Mouse (Mus musculus) liver, embryonic 16.5 days (tissue): ENCODE measurements around the gene Klhl36. TPM values are rescaled to one million over a fixed set of nuclear protein-coding genes. Genes with fewer than 3 reads are reported as not detected.
A peak's percentile ranks its signal among the peaks of the same experiment; 100 is the strongest.

ENCODE experiments used
- ATAC-seq: fragments of 200-750 bp; cut with Nextera tagmentation; 2 replicates; pipeline ENCODE4 v1.8.0; 2017; ENCODE audit warnings: low read depth, mild to moderate bottlenecking, moderate number of reproducible peaks, moderate library complexity
- H3K27ac ChIP-seq: fragments of 300-500 bp; sonication (generic); 2 replicates; pipeline ENCODE4 v1.5.1; 2014; ENCODE audit warnings: mild to moderate bottlenecking, low read length
- H3K27me3 ChIP-seq: fragments of 300-500 bp; sonication (generic); 2 replicates; pipeline ENCODE4 v1.6.1; 2014; ENCODE audit warnings: low read depth, low read length, mixed read lengths; ENCODE audit not compliant: control insufficient read depth, insufficient read depth
- H3K36me3 ChIP-seq: fragments of 300-500 bp; sonication (generic); 2 replicates; pipeline ENCODE4 v1.6.1; 2014; ENCODE audit warnings: mild to moderate bottlenecking; ENCODE audit not compliant: control insufficient read depth, insufficient read depth
- H3K4me1 ChIP-seq: fragments of 300-500 bp; sonication (generic); 2 replicates; pipeline ENCODE4 v1.6.1; 2014; ENCODE audit warnings: low read depth, low read length, mixed read lengths; ENCODE audit not compliant: control insufficient read depth
- H3K4me2 ChIP-seq: fragments of 300-500 bp; sonication (generic); 2 replicates; pipeline ENCODE4 v1.6.1; 2014; ENCODE audit warnings: low read depth, low read length, mixed read lengths
- H3K4me3 ChIP-seq: fragments of 300-500 bp; sonication (generic); 2 replicates; pipeline ENCODE4 v1.5.1; 2014; ENCODE audit warnings: low read depth, mild to moderate bottlenecking, low read length
- H3K9ac ChIP-seq: fragments of 300-500 bp; sonication (generic); 2 replicates; pipeline ENCODE4 v1.6.1; 2014; ENCODE audit warnings: low read depth, low read length
- H3K9me3 ChIP-seq: fragments of 300-500 bp; sonication (generic); replicated peaks from 2 replicates; pipeline ENCODE4 v1.6.1; 2016; ENCODE audit warnings: low read length; ENCODE audit not compliant: control insufficient read depth
- WGBS: fragments of 180-500 bp; shearing (Covaris S2); extraction: QIAGEN DNeasy Blood & Tissue Kit; methylation state at CpG from one replicate; pipeline ENCODE4 v1.1.7; 2014; ENCODE audit not compliant: insufficient replicate concordance; 5-methylcytosine and 5-hydroxymethylcytosine counted together
- polyA plus RNA-seq: library from polyadenylated mRNA; unstranded; fragments of >200 nt; fragmentation: Nextera tagmentation; extraction: Ambion mirVana; gene quantifications from 2 replicates; pipeline ENCODE4 v1.2.1, GENCODE M21; 2015

The Klhl36 gene
- polyA plus RNA-seq, 1 experiment from 2014 or later, result 4.4 TPM

DNA sequence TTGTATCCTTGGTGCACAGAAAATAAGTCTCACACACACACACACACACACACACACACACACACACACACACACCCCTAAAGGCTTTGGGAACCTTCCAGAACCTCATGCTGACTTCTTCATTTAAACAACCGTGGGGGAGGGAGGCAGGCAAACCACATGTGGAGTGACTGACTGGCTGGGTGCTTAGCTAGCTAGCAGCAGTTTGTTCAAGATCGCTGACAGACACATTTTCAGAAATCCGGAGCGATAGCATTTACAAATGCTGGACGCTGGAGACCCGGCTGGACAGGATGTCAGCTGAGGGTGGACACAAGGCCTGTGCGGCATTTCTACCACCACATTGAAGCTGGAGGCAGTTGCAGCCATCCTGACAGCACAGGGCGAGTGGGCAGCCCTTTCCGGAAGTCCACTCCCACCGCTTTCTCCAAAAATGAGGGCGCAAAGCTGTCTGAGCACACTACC, 37.2 kb upstream of the Klhl36 start:
- ATAC-seq, result peak; percentile 31
- WGBS, result 60% methylated on average over 11 of the region's 11 CpGs
- H3K27ac ChIP-seq, result peak overlapping the region; percentile 68
- H3K27me3 ChIP-seq, result no peaks in the 10 kb centered on the region
- H3K36me3 ChIP-seq, result no peaks in the 10 kb centered on the region; the same call in 1 of the 2 replicates
- no peaks in the 10 kb centered on the region for H3K9me3 ChIP-seq
- H3K4me2 ChIP-seq, result no peak overlapping the region
- peaks cover 32% of the 10 kb centered on the region for H3K4me1 ChIP-seq
- H3K4me3 ChIP-seq, result no peak overlapping the region
- no peak overlapping the region for H3K9ac ChIP-seq

DNA sequence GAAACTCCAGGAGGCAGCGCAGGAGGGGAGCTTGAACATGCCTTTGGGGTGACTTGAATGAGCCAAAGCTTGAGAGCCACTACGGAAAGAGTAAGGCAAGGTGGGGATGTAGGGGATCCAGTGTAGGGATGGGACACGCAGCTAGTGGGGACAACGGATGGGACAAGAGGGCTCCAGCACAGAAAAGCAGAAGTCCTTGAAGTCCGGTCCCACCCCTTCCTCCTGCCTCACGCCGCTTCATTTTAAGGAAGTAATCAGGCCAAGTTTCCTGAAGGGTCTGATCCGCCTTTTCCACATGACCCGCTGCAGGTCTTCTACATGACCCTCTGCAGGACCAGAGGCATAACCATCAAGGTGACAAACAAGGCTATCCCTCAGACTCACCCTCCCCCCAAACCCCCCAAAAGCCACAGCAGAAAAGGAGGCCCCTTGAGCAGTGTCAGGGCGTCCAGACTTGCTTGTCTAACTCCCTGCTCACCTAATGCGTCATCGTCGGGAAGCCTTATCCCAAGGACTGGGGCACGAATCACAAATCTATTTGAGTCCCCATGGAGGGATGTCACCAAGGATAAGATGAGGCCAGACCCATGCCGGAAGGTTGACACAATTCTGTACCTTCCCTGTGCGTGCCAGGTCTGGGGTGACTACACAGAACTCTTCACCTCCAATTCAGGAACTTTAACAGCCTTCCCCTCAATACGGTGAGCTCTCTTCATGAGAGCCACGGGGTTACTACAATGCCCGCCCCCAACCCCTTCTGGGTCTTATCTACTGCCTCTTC, 35.9 kb upstream of the Klhl36 start:
- H3K9me3 ChIP-seq, result no peaks in the 10 kb centered on the region
- peak overlapping the region; percentile 59; the same call in 1 of the 2 replicates for H3K27ac ChIP-seq
- H3K9ac ChIP-seq, result no peak overlapping the region
- no peak overlapping the region for H3K4me3 ChIP-seq
- H3K4me1 ChIP-seq, result peaks cover 45% of the 10 kb centered on the region
- H3K27me3 ChIP-seq, result no peaks in the 10 kb centered on the region
- 26% methylated on average over 19 of the region's 19 CpGs for WGBS
- H3K4me2 ChIP-seq, result 0 out of 2 replicates have a peak overlapping the region, but pooled peaks have one; percentile 0
- H3K36me3 ChIP-seq, result no peaks in the 10 kb centered on the region; the same call in 1 of the 2 replicates
- ATAC-seq, result no peak

DNA sequence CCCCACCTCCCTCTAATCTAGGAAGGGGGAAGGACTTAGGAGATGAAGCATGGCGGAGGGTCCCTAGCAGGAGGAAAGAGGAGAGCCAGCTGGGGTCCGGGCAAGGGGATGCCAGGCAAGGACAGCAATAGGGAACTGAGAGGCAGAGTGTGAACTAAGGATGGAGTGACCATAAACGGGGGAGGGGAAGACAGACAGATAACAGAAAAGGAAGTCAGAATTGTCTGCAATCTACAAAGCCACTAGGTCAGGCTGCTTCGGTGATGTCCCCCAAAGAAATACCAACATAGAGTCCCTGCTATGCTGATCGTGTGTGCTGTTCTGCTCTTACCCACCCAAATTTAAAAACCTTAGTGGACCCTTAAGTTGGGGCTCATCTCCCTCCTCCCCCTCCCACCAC, 35.1 kb upstream of the Klhl36 start:
- peaks cover 53% of the 10 kb centered on the region for H3K4me1 ChIP-seq
- H3K9me3 ChIP-seq, result no peaks in the 10 kb centered on the region
- H3K4me3 ChIP-seq, result no peak overlapping the region
- H3K4me2 ChIP-seq, result 0 out of 2 replicates have a peak overlapping the region, but pooled peaks have one; percentile 14
- no peaks in the 10 kb centered on the region for H3K27me3 ChIP-seq
- ATAC-seq, result no peak
- no peaks in the 10 kb centered on the region for H3K36me3 ChIP-seq
- WGBS, result 18% methylated on average over 5 of the region's 5 CpGs
- peak overlapping the region; percentile 31 for H3K27ac ChIP-seq
- H3K9ac ChIP-seq, result no peak overlapping the region

DNA sequence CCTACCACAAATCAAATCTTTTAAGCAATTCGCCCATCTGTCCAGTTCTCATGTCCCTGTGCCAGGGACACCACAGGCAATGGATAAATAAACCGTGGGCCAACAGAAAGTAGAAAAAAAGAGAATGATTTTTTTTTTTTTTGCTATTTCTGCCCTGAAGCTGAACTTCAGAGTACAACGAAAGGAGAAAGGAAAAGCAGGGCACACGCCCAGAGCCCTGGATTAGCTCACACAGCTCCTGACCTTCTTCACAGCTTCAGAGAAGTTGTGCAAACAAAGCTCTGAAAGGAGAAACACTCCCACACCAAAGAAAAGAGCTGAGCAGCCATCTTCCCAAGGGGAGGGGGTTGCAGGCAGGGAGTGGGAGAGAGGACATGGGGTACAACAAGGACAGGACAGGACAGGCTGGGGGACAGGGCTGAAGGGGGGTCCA, 34.3 kb upstream of the Klhl36 start:
- Histone ChIP-seq H3K27ac (peak overlapping the region; percentile 31), H3K4me2 (no peak overlapping the region), H3K4me1 (peaks cover 59% of the 10 kb centered on the region), H3K4me3 (no peak overlapping the region), H3K27me3 (no peaks in the 10 kb centered on the region), H3K9me3 (no peaks in the 10 kb centered on the region), H3K36me3 (no peaks in the 10 kb centered on the region), H3K9ac (no peak overlapping the region)
- no peak for ATAC-seq
- WGBS, result 31% methylated on average over 4 of the region's 4 CpGs

DNA sequence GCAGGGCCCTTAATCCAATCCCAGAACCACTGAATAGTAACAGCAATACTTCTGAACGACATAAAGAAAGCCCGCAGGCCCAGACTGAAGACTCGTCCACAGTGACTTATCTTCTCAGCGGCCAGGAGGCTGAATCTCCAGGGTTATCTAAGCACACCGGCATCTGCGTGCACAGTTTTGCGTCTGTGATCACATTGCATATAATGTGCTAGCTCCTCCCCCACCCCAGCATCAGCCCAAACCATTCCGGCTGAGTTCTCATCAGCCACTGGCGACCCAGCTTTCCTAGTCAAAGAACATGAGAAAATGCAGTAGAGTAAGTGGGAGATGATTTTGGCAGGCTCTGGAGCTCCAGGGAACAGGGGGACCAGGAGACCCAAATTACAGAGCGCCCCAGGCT, 33.1 kb upstream of the Klhl36 start:
- no peak for ATAC-seq
- no peak overlapping the region for H3K9ac ChIP-seq
- no peak overlapping the region for H3K4me3 ChIP-seq
- H3K36me3 ChIP-seq, result no peaks in the 10 kb centered on the region
- no peak overlapping the region for H3K4me2 ChIP-seq
- peaks cover 68% of the 10 kb centered on the region for H3K4me1 ChIP-seq
- H3K27me3 ChIP-seq, result no peaks in the 10 kb centered on the region
- 28% methylated on average over 10 of the region's 10 CpGs for WGBS
- no peak overlapping the region for H3K27ac ChIP-seq
- H3K9me3 ChIP-seq, result no peaks in the 10 kb centered on the region

DNA sequence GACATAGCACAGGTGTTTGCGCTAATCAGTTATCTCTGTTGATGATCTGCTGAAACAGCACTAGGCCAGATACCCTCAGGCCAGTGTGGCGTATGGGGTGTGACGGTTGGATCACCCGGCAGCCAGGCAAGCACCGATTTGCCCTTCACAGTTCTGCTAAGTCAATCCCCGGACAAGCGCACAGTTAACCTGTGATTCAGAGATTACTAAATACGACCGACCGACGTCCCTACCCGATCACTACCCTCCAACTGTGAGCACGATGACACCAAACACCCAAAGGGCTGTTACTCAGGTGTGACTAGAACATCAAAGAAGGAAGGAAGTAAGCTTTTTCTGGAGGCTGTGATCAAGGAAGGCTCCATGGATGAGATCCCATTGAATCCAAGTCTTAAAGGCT, 32.6 kb upstream of the Klhl36 start:
- Histone ChIP-seq H3K4me2 (no peak overlapping the region), H3K36me3 (no peaks in the 10 kb centered on the region), H3K9ac (no peak overlapping the region), H3K9me3 (no peaks in the 10 kb centered on the region), H3K27ac (no peak overlapping the region), H3K27me3 (no peaks in the 10 kb centered on the region), H3K4me3 (no peak overlapping the region), H3K4me1 (peaks cover 68% of the 10 kb centered on the region)
- no peak for ATAC-seq
- 48% methylated on average over 13 of the region's 13 CpGs for WGBS

- H3K4me2 ChIP-seq, result no peak overlapping the region
Measured at GRCm38 (mm10) chr8:119829870-119830580, 32.0 kb upstream of the Klhl36 start.

GRCm38 (mm10) chr8:119830589-119830988, 31.5 kb upstream of the Klhl36 start:
- Histone ChIP-seq H3K27me3 (no peaks in the 10 kb centered on the region), H3K9ac (no peak overlapping the region), H3K36me3 (no peaks in the 10 kb centered on the region), H3K4me2 (no peak overlapping the region), H3K4me1 (peaks cover 63% of the 10 kb centered on the region), H3K4me3 (no peak overlapping the region), H3K27ac (no peak overlapping the region), H3K9me3 (no peaks in the 10 kb centered on the region)
- WGBS, result 33% methylated on average over 7 of the region's 7 CpGs
- ATAC-seq, result no peak

More at GRCm38 (mm10) chr8:119829870-119830580, 32.0 kb upstream of the Klhl36 start:
- WGBS, result 71% methylated on average over 16 of the region's 16 CpGs
- Histone ChIP-seq H3K36me3 (no peaks in the 10 kb centered on the region), H3K4me1 (peaks cover 68% of the 10 kb centered on the region), H3K9ac (no peak overlapping the region), H3K27me3 (no peaks in the 10 kb centered on the region), H3K4me3 (no peak overlapping the region), H3K9me3 (no peaks in the 10 kb centered on the region), H3K27ac (no peak overlapping the region)
- no peak for ATAC-seq
